Mouse (Mus musculus) megakaryocyte-erythroid progenitor cell, adult 5-6 weeks (primary cell): ENCODE data around the gene Lonp1. TPM values are rescaled to one million over a fixed set of nuclear protein-coding genes. Genes with fewer than 3 reads are reported as not detected.
"Not testable (repeated sequence)": the region's sequence is repeated elsewhere in the genome, so short reads cannot be mapped to it uniquely, and the experiment has no call there.

ENCODE experiments used
- ATAC-seq: replicated peaks from 2 replicates; pipeline ENCODE4 v1.8.0; 2016; ENCODE audit warnings: mild to moderate bottlenecking, inconsistent platforms; ENCODE audit not compliant: severe bottlenecking, poor library complexity, low FRiP score, low TSS enrichment
- total RNA-seq, 2 experiments: library from RNA; stranded (forward) in 1 of 2; stranded (reverse) in 1 of 2; fragments of 200-1000, 215-1000 nt in 1 of 2; fragments of >200 nt in 1 of 2; fragmentation: Nextera tagmentation in 1 of 2; gene quantifications; 2 replicates each; pipeline ENCODE4 v1.2.3; 2014 to 2017

Gene Lonp1
- total RNA-seq (2014; fragmentation: Nextera tagmentation) (59.8 and 63.2 TPM in 2 replicates), total RNA-seq (2017) (76.5 and 108 TPM in 2 replicates)

DNA sequence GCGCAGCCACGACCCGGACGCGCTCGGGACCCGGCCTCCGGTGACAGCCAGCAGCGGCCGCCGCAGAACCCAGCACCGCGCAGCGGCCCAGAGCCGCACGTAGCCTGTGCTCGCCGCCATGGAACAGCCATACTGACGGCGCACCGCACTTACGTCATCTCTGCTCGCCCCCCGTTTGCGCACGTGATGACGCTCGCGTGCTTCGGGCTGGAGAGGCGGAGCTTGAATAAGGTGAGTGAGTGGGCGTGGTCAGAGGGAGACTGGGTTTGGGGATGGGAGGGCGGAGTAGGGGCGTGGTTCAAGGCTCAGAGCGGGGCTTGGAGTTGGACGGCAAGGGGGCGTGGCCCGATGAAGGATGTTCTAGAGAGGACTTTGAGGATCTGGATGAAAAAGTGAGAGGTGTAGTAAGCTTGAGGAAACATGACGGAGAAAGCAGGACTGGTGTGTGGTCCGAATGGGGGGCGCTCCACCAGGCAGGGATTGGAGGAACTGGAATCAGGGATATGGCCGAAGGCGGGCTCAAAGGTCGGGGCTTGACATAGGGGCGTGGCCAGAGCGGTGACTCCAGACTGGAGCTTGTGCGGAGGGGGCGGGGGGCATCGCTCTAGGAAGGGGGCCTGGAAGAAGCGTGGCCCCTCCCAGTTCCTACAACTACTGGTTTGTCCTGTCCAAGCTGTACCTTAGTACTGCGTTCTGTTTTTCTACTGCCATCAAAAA is at the start of gene Lonp1:
Gene Lonp1, minus strand, starts transcription at position 134 of the 717 bp plus-strand sequence.
- peak; percentile 87 for ATAC-seq

DNA sequence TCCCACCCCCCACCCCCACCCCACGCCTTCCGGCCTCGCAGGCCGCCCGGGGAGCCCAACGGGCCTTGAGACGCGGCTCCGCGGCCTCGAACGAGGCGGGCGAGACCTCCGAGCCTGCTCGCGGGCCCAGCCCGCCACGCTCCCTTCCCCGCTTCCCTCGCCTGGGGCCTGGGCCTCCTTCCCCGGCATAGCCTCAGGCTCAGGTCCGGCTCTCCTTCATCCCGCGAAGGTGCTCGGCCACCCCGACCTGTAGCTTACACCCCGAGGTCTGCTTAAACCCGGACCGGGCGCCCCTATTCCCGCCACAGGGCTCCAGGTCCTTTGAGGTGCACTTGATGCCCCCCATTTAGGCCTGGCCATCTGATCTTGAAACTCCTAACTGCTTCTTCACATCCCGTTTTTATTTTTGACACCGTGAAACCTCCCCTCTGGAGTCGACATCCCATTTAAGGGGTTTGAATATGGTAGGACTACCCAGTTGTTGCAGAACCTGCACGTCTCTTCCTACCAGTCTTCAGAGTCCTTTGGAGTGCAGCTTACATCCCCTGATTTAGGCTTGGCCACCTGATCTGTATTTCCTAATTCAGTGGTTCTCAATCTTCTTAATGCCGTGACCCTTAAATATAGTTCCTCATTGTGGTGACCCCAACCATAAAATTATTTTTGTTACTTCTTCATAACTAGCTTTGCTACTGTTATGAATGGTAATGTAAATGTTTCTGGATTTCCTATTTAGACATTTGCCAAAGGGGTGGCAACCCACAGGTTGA is 47.1 kb upstream of the Lonp1 start:
- no peak for ATAC-seq

DNA sequence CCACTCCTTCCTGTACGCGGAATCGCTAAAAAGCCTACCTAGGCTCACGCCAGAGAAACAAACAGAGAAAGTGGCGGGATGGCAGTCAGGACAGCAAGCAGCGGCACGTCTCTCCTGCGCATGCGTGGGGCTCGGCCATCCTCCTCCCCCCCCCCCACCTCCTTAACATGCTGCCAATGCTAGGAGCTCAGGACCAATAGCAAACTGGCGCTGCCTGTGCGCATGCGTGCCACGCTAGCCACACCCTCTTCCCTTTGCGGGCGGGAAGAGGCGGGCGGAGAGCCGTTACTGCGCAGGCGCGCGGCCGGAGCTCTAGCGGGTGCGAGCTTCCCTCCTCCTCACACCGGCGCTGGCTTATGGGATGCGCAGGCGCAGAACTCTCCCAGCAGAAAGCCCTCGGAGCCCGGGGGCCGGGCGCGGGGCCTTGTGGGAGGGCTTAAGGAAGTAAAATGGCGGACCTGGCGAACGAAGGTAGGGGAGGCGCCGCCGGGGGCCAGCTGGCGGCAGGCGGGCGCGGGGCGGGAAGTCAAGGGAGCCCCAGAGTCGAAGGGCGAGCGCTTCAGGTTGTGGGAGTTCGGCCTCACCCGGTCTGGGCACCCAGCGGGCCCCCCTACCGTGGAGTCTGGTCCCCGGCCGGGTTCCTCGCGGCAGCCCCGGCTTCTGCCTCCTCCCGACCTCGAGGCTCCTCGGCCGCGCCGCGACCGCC is 46.4 kb upstream of the Lonp1 start, which contains the start of gene Ranbp3:
Gene Ranbp3, plus strand, starts transcription at position 354 of the 706 bp plus-strand sequence.
- ATAC-seq = peak; percentile 94

DNA sequence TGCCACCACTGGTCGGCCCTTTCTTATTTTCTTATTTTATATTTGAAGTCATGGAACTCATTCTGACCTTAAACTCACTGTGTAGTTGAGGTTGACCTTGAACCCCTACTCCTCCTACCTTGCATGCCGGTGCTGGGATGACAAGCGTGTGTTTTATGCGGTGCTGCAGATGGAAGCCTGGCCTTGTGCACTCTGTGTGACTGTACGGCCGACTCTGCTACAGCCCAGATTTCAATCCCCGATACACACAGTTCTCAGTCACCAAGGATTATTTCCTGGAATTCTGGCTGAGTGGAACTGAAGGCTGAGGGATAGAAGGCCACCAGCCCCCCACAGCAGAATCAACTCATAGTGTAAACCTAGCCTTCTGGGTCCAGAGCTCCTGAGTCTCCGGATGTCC is 43.1 kb upstream of the Lonp1 start:
- ATAC-seq = no peak

DNA sequence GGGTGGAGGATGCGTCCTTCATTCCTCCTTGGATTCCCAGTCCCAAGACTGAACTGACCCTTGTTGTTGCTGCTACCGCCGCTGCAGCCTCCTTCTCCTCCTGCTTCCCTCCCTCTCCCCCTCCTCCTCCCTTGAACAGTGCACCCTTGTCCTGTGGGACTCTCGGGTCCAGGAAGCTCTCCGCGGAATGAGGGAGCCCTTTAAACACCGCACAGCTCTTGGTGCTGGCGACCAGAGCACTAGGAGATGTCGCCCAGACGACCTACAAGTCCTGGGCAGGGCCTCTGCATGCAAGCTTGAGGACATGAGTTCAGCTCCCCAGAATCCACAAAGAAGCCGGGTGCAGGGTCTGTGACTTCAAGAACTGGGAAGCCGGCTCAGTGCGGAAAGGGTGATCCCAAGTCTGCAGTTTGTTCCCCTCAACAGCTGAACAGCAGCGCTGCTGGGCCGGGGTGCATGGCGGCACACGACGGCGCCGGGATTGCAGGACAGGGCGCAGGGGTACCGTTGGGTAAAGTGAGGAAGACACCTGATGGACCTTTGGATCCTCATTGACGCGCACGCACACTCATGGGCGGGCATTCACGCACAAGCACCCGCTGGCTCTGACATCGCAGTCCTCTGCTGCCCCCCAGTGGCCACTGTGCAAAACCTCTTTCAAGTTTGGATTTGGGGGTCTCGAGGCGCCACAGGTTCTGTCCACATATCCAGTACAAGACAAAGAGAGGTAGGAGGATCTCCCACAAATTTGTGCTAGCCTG is 41.9 kb upstream of the Lonp1 start:
- peak; percentile 61 for ATAC-seq

DNA sequence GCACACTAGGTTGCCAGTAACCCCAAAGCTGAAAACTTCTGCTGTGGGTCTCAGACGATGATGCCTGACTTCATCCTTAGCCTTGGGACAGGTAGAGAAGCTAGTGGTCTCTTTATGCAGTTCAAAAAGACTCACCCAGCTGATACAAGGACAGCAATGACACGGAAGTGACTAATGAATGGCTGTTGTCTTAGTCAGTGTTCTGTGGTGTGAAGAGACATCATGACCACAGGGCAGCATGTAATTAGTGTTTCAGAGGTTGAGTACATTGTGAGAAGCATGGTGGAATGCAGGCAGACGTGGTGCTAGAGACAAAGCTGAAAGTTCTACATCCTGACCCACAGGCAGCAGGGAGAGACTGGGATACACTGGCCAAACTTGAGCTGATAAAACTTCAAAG is 40.9 kb upstream of the Lonp1 start:
- ATAC-seq = no peak

DNA sequence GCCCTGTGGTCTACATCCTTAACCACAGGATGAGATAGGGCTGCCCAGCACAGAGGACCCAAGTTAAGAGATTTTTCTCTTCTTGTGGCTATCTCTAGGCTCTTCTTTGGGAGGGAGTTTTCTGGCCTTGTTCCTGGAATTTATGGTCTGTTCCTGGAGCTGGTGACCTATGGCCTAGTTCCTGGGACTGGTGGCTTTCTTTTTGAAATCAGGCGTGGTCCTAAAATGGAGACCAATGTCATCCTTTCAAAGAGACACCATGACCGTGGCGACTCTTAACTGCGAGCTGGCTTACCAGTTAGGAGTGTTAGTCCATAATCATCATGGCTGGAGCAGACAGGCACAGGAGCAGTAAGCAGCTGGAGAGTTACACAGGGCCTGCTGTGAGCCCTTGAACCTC is 39.7 kb upstream of the Lonp1 start:
- ATAC-seq = no peak

DNA sequence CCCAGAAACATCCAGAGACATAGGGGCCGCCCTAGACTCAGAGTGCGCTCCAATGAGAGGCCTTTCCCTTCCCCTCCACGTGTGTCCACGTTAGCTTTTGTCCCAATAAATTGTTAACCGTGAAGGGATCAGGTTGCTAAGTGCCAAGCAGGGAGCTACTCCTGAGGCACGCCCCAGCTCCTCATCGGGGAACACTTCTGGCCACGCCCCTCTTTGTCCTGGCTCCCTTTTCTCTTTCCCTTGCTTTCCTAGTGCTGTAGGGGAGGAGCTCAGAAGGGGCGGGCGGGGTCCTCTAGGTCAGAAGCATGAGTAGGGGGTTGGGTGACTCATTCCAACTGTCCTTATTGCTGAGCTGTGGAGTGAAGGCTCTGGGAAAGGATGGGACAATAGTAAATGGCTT is 37.6 kb upstream of the Lonp1 start:
- ATAC-seq = no peak

DNA sequence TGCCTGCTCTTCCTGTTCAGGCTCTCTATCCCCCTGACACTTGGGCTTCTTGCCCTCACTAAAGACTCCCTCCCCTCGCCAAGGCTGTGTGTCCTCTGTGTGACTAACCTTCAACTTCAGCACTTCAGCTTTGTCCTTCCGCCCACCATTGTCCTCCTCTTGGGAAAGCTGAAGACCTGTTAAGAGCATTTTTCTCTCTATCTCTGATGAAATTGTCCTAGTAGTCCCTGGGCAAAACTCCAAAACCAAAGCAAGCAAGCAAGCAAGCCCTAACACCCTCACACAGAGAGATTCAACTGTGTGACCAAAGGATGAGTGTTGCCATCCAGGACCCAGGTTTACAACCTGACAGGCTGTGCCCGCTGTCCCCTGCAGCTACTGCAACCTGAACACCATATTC is 37.0 kb upstream of the Lonp1 start:
- ATAC-seq = no peak

DNA sequence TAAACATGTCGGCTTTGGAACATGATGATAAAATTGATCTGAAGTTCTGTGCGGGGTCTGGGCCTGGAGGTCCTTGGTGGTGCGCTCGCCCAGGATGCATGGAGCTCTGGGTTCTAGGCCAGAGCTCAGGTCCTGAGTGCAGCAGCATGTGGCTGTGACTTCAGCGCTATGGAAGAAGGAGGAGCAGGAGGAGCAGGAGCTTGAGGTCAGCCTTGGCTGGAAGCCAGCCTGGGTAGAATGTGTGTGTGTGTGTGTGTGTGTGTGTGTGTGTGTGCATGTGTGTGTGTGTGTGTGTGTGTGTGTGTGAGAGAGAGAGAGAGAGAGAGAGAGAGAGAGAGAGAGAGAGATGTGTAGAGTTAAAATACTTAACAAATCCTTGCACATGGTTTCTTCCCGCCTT is 29.5 kb upstream of the Lonp1 start:
- ATAC-seq = no peak

DNA sequence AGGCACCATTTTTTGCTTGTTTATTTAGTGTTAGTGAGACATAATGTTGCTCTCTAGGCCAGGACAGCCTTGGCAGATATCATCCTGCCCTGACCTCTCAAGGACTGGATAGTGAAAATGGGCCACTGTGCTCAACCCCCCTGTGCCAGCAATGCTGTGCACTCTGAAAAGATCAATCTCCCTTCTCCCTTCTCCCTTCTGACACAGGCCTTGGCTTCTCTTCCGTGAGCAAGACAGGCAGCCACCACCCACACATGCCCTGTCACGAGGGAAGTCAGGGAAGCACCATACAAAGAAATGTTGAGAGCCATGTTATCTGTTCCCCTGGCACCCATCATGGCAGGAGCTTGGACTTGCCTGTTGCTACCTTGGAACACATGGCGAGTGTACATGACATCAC is 28.6 kb upstream of the Lonp1 start:
- no peak for ATAC-seq

DNA sequence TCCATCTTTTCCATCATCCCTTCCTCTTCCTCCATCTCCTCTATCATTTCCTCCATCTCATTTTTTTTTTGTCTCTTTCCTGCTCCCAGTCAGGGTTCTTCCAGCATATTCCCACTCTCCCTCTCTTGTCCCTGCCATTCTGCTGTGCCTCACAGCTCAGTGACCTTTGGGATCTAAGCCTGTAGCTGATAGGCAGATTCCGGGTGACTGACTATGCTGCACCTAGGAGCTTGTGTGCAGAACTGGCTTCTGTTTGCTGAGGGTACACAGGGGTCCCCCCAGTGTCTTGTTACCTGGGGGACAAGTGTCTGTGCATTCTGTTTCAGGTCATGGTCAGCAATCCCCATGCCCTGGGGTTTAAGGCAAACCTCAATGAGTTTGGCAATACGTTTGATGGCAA is 28.1 kb upstream of the Lonp1 start:
- ATAC-seq = no peak

DNA sequence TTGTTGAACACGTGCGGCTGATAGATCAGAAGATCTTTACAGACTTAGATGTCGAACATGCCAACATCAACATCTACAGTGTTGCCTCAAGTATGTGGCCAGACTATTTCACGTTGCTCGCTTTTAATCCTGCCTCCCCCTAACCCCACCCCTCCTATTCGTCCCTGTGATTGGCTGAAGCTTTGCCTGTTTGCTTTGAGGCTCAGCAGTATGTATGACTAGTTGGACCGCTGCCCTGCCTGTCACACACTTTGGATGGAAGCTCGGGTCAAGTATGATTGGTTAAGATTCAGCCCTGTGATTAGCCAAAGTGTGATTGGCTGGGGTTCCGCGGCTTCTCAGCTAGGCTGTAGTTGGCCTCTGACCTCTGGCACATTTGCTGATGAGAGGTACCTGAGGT is 25.1 kb upstream of the Lonp1 start:
- ATAC-seq = peak; percentile 57

DNA sequence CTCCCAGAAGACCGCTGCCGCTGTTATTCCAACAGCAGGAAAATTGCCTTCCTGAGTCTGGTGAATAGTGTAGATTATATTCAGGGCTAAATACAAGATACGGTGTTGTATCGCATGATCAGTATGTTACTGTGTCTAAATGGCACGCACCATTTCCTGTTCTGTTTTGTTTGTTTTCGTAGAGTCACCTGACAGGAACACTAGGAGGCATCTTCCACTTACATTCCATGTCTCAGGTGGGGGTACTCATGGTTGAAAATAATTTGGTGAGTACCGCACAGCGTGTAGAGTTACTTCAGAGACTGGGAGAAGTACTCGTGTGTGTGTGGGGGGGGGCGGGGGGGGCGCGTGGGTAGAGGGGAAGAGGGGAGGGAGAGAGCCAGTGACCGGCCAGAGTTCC is 20.9 kb upstream of the Lonp1 start:
- ATAC-seq = no peak

DNA sequence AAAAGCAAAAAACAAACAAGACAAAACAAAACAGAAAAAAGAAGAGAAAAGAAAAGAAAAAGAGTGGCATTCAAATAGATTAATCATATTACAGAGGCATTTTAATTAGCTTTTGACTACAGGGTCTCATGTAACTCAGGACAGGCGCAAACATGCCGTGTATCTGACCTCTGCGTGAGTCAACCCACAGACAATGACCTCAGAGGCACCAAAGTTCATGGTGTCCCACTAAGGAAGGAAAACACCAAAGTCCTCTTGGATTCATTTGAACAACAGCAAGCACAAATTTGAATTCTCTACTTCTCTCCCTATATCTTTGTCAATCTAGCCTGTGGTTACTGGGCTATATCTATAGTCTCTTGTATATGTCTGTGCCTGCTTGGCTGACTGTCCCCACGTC is 16.6 kb upstream of the Lonp1 start:
- no peak for ATAC-seq

DNA sequence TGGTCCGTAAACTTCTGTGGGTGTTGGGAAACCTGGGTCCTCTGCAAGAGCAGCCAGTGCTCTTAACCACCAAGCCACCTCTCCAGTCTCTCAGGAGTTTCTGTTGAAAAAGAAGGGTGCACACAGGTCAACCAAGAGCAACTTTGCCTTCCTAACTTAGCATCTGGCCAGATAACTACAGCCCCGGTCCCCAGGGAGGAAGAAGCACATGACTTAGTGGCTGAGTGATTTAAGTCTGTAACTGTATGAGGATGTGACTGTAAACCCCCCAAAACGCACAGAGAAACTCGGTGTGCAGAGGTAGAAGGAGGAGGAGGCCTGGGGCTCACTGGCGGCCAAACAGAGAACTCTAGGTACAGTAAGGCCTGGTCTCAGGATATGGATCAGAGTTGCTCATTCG is 7.3 kb upstream of the Lonp1 start:
- no peak for ATAC-seq

DNA sequence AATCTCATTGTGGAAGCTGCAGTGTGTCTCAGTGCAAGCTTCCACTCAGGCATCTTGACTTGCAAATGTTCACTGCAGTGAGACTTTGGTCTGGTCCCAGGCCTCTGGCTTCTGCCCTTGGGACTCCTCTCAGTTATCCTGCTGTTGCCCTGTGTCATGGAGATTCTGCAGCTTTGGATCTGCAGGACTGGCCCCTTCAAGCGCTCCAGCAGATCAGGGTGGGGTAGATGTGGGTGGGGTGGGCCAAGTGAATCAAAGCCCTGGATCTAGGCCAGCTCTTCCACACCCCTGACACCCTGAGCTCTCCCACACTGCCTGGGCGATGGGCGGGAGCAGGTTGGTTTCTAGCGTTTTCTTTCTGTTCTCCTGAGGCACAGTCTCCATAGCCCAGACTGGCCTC is 5.1 kb upstream of the Lonp1 start:
- ATAC-seq = no peak

DNA sequence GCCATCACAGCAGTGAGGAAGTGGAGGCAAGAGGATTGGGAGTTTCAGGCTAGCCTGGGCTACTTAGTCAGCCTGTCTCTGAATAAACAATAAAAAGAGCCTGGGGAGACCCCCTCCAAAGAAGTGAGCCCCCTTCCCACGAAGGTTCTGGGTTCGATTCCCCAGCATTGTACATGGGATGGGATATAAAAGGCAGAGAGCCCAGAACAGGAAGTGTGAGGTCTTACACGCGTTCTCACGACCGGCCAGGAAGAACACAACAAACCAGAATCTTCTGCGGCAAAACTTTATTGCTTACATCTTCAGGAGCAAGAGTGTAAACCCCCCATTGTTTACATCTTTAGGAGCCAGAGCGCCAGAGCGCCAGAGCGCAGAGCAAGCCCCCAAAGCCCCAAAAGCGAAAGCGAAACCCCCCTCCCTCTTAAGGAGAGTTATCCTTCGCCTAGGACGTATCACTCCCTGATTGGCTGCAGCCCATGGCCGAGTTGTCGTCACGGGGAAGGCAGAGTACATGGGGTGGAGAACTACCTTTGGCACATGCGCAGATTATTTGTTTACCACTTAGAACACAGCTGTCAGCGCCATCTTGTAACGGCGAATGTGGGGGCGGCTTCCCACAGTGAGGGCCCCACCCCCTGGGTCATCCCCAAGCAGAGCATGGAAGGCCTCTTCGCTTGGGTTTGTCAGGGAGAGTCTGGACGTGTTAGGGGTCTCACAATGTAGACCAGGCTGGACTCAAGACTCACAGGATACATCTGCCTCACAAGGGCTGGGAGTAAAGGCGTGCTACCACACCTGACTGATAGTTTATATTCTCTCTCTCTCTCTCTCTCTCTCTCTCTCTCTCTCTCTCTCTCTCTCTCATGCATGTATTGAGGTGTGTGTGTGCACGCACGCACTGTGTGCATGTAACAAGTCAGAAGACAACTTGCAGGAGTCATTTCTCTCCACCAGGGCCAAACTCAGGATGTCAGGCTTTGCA is 3.4 kb upstream of the Lonp1 start:
- not testable (repeated sequence) for ATAC-seq
